Mouse (Mus musculus) forebrain, embryonic 11.5 days (tissue): Measurements from ENCODE around the gene Ccdc24. TPM values are rescaled to one million over a fixed set of nuclear protein-coding genes. Genes with fewer than 3 reads are reported as not detected.
A peak's percentile ranks its signal among the peaks of the same experiment; 100 is the strongest.

ENCODE experiments used
- ATAC-seq: fragments of 200-750 bp; cut with Nextera tagmentation; replicated peaks from 2 replicates; pipeline ENCODE4 v1.8.0; 2017; ENCODE audit warnings: moderate TSS enrichment; ENCODE audit not compliant: low FRiP score
- DNase-seq: peaks from one replicate; pipeline ENCODE4 v3.0.0-alpha.2; 2017; ENCODE audit warnings: low spot score
- H3K27ac ChIP-seq: fragments of 300-500 bp; sonication (generic); 2 replicates; pipeline ENCODE4 v1.5.1; 2014; ENCODE audit warnings: low read depth, low read length
- H3K27me3 ChIP-seq: fragments of 300-500 bp; sonication (generic); 2 replicates; pipeline ENCODE4 v1.6.1; 2014; ENCODE audit warnings: mild to moderate bottlenecking, low read length, mixed read lengths; ENCODE audit not compliant: control insufficient read depth, insufficient read depth
- H3K36me3 ChIP-seq: fragments of 300-500 bp; sonication (generic); 2 replicates; pipeline ENCODE4 v1.6.1; 2014; ENCODE audit warnings: mild to moderate bottlenecking, low read length, moderate library complexity, mixed read lengths; ENCODE audit not compliant: control insufficient read depth, insufficient read depth
- H3K4me1 ChIP-seq: fragments of 300-500 bp; sonication (generic); replicated peaks from 2 replicates; pipeline ENCODE4 v1.6.1; 2014; ENCODE audit warnings: low read length, mixed read lengths; ENCODE audit not compliant: control insufficient read depth, insufficient read depth
- H3K4me2 ChIP-seq: fragments of 300-500 bp; sonication (generic); 2 replicates; pipeline ENCODE4 v1.6.1; 2014; ENCODE audit warnings: low read depth, mild to moderate bottlenecking, low read length, moderate library complexity, mixed read lengths; ENCODE audit not compliant: severe bottlenecking
- H3K4me3 ChIP-seq: fragments of 300-500 bp; sonication (generic); 2 replicates; pipeline ENCODE4 v1.5.1; 2014; ENCODE audit warnings: low read depth, low read length
- H3K9ac ChIP-seq: fragments of 300-500 bp; sonication (generic); 2 replicates; pipeline ENCODE4 v1.6.1; 2014; ENCODE audit warnings: low read length
- H3K9me3 ChIP-seq: fragments of 300-500 bp; sonication (generic); 2 replicates; pipeline ENCODE4 v1.6.1; 2016; ENCODE audit warnings: low read length, mixed read lengths; ENCODE audit not compliant: control insufficient read depth
- WGBS: fragments of 180-500 bp; shearing (Covaris S2); extraction: QIAGEN DNeasy Blood & Tissue Kit; methylation state at CpG from one replicate; pipeline ENCODE4 v1.1.7; 2014; 5-methylcytosine and 5-hydroxymethylcytosine counted together
- polyA plus RNA-seq: library from polyadenylated mRNA; unstranded; fragments of >200 nt; fragmentation: Nextera tagmentation; extraction: Ambion mirVana; gene quantifications from 2 replicates; pipeline ENCODE4 v1.2.1, GENCODE M21; 2014

Ccdc24 gene
- polyA plus RNA-seq: 1.7 and 2.1 TPM in 2 replicates

DNA sequence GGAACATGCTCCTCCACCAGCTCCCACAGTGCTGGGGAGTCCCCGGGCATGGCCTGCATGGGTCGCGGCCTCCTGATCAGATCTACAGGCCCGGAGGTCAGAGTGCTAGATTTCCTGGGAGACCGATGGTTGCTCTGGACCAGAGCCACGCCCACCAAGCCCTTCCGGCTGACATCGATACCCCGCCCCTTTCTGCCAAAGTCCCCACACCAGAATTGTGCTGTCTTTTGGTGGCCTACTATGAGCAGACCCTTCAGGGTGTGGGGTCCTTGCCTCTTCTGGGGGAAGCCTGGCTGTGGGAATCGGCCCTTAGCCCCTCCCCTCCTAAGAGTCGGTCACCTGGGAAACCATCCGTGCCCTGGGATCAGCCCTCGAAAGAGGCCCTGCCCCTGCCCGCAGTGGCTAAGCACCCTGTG, at the start of gene Ccdc24:
Gene Ccdc24, minus strand, starts transcription at position 87 of the 416 bp plus-strand sequence.
- DNase-seq: peak; percentile 68
- Histone ChIP-seq H3K9me3 (no peaks in the 10 kb centered on the region), H3K4me3 (no peak within 1 kb of the TSS; the same call in 1 of the 2 replicates), H3K4me2 (peak within 1 kb of the TSS; percentile 35), H3K27ac (no peak within 1 kb of the TSS), H3K27me3 (no peaks in the 10 kb centered on the region), H3K9ac (0 out of 2 replicates have a peak within 1 kb of the TSS, but pooled peaks have one; percentile 33), H3K4me1 (0 out of 2 replicates have a peak, but pooled peaks cover 6% of the 10 kb centered on the region), H3K36me3 (peaks cover 3% of the 10 kb centered on the region; the same call in 1 of the 2 replicates)
- ATAC-seq: peak; percentile 49; the same call in 1 of the 2 replicates
- WGBS: 6% methylated on average over 14 of the region's 14 CpGs

GRCm38 (mm10) chr4:117921358-117921757, 49.0 kb upstream of the Ccdc24 start:
- Histone ChIP-seq H3K36me3 (no peaks in the 10 kb centered on the region), H3K4me2 (no peak overlapping the region), H3K4me1 (peaks cover 2% of the 10 kb centered on the region; the same call in 1 of the 2 replicates), H3K27me3 (peaks cover 11% of the 10 kb centered on the region), H3K4me3 (no peak overlapping the region), H3K9ac (no peak overlapping the region), H3K9me3 (no peaks in the 10 kb centered on the region), H3K27ac (no peak overlapping the region)
- ATAC-seq (no peak), DNase-seq (no peak)
- WGBS: 83% methylated on average over 2 of the region's 2 CpGs

- 91% methylated on average over 5 of the region's 5 CpGs for WGBS
- Histone ChIP-seq H3K4me3 (no peak overlapping the region), H3K27me3 (no peaks in the 10 kb centered on the region), H3K27ac (no peak overlapping the region), H3K4me1 (peaks cover 4% of the 10 kb centered on the region; the same call in 1 of the 2 replicates), H3K9ac (no peak overlapping the region), H3K9me3 (no peaks in the 10 kb centered on the region), H3K36me3 (no peaks in the 10 kb centered on the region), H3K4me2 (no peak overlapping the region)
- DNase-seq (no peak), ATAC-seq (no peak)
Measured at GRCm38 (mm10) chr4:117918762-117919161, 46.4 kb upstream of the Ccdc24 start.

DNA sequence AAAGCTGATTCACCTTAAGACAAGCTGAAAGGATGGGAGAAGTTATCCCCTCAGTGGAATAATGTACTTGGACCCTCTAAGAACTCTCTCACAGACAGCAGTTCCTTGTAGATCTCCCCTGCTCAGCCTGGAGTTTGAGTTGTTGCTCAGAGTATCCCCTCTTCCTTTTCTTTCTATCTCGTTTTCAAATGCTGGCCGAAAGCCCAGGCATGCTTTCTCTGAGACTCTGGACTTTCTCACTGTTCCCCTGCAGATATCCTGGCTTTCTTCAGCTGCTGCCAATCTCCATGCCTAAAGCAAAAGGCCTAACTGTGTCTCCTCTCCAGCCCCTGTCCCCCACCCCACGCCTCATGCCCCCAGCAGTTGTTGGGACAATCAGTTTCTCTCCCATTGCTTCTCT, 45.9 kb upstream of the Ccdc24 start:
- H3K9ac ChIP-seq: no peak overlapping the region
- 89% methylated on average over 3 of the region's 3 CpGs for WGBS
- no peaks in the 10 kb centered on the region for H3K27me3 ChIP-seq
- H3K9me3 ChIP-seq: no peaks in the 10 kb centered on the region
- no peak overlapping the region for H3K4me3 ChIP-seq
- H3K4me2 ChIP-seq: no peak overlapping the region
- no peaks in the 10 kb centered on the region for H3K36me3 ChIP-seq
- peaks cover 8% of the 10 kb centered on the region for H3K4me1 ChIP-seq
- DNase-seq: no peak
- H3K27ac ChIP-seq: no peak overlapping the region
- no peak for ATAC-seq

DNA sequence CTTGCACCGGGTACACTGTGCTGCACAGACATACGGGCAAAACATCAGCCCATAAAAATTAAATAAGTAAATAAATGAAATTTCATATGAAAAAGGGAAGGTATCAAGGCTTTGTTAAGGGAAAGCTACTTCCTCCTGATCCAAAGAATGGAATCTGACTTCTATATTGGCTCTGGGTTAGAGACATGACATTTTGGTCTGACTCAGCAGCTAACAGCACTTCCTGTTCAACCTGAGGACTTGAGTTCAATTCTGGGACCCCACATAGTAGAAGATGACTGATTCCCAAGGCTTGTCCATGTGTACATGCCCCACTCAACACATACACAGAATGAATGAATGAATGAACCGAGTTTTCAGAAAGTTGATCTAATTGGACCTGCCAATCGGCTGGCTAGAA, 45.5 kb upstream of the Ccdc24 start:
- no peak overlapping the region for H3K4me2 ChIP-seq
- ATAC-seq (no peak), DNase-seq (no peak)
- H3K27ac ChIP-seq: no peak overlapping the region
- no peaks in the 10 kb centered on the region for H3K36me3 ChIP-seq
- WGBS: 93% methylated on average over 4 of the region's 4 CpGs
- no peak overlapping the region for H3K9ac ChIP-seq
- H3K9me3 ChIP-seq: no peaks in the 10 kb centered on the region
- H3K4me3 ChIP-seq: no peak overlapping the region
- peaks cover 8% of the 10 kb centered on the region for H3K4me1 ChIP-seq
- no peaks in the 10 kb centered on the region for H3K27me3 ChIP-seq

GRCm38 (mm10) chr4:117917402-117917801, 45.0 kb upstream of the Ccdc24 start:
- H3K9ac ChIP-seq: no peak overlapping the region
- H3K36me3 ChIP-seq: no peaks in the 10 kb centered on the region
- peaks cover 8% of the 10 kb centered on the region for H3K4me1 ChIP-seq
- no peaks in the 10 kb centered on the region for H3K27me3 ChIP-seq
- H3K4me3 ChIP-seq: no peak overlapping the region
- 89% methylated on average over 4 of the region's 4 CpGs for WGBS
- ATAC-seq: no peak
- no peak for DNase-seq
- no peak overlapping the region for H3K4me2 ChIP-seq
- no peak overlapping the region for H3K27ac ChIP-seq
- H3K9me3 ChIP-seq: no peaks in the 10 kb centered on the region

DNA sequence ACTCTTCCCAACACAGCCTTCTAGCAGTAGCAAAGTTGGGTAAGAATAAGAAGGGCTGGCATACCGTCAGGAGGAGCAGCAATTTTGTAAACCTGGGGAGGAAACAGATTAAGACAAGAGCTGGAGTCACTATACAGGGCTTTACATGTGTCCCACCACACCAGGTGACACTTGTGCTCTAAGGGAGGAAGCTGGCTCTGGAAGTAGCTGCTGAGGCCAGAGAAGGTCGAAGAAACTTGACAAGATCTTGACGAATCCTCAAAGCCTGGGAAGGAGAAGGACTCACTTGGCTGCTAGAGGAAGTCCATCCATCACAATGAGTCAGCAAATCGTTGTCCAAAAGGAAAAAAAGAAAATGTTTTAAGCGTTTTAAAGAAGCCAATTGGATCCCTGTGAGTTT, 44.0 kb upstream of the Ccdc24 start:
- no peaks in the 10 kb centered on the region for H3K27me3 ChIP-seq
- H3K9ac ChIP-seq: no peak overlapping the region
- no peaks in the 10 kb centered on the region for H3K36me3 ChIP-seq
- ATAC-seq (no peak), DNase-seq (no peak)
- H3K4me3 ChIP-seq: no peak overlapping the region
- no peak overlapping the region; the same call in 1 of the 2 replicates for H3K4me2 ChIP-seq
- WGBS: 92% methylated on average over 5 of the region's 5 CpGs
- H3K27ac ChIP-seq: no peak overlapping the region
- H3K9me3 ChIP-seq: no peaks in the 10 kb centered on the region
- peaks cover 8% of the 10 kb centered on the region for H3K4me1 ChIP-seq

DNA sequence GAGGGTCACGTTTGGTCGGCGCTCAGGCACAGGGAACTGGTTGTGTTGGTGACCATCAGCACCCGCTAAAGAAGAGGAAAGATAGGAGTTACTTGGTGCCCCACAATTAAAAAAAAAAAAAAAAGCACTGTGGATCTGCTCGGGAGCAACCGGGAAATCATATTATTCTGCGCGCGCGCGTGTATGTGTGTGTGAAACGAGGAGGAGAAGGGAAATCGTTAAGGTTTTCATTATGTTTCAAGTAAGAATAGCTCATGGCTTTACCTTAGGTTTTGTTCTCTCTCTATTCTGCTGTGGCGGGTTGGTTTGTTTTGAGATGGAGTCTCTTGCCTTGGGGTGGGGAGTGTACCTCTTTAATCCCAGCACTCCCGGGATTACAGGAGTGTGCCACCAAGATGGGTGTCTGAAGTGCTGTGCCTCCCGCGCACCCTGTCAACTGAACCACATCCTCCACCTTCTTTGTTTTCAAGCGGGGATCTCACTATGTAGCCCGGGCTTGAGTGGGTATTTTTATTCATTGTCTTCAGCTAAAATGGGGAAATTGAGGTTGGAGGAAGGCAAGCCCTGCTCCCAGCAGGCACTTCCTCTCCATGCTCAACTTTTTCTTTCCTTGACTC, 43.2 kb upstream of the Ccdc24 start:
- Histone ChIP-seq H3K27ac (no peak overlapping the region), H3K27me3 (no peaks in the 10 kb centered on the region), H3K36me3 (no peaks in the 10 kb centered on the region), H3K4me2 (peak overlapping the region; percentile 100), H3K9me3 (no peaks in the 10 kb centered on the region), H3K4me1 (peaks cover 8% of the 10 kb centered on the region), H3K9ac (peak overlapping the region; percentile 80), H3K4me3 (peak overlapping the region; percentile 78)
- WGBS: 8% methylated on average over 19 of the region's 19 CpGs
- DNase-seq: no peak
- no peak for ATAC-seq
